In the genomic region with DNA sequence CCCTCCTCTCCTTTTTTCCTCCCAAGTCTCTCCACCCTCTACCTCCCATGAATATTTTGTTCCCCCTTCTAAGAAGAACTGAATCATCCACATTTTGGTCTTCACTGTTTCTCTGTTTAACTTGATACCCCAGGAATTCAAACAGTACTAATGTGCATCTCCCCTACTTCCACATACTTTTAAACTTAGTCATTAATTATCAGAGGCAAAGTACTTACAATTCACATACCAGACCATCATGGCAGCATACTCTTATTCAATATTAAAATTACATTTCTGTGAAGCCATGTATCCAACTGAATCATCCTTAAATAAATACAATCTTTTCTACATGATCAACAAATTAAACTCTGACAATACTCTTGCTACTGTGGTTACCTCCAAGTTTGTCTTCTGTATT, we compare ENCODE assay signal across 34 mouse cellular contexts.
"Had no signal": no experiment of that assay in that cellular context is flagged by ENCODE, and none has a peak within 500 bp of the region (broad histone marks: within the 10 kb centered on the region; RNA-seq: fewer than 3 reads in every experiment).

No protein-coding gene starts in this region.

- ATAC-seq: hindbrain, embryonic 16.5 days; hindbrain, postnatal 0 days; inflammation-experienced regulatory T-cells, adult 6 months; intestine, embryonic 15.5 days; intestine, embryonic 16.5 days; intestine, postnatal 0 days had no signal

- DNase-seq: heart, postnatal 10 days; heart, postnatal 14 days; heart, postnatal 36 days; heart, postnatal 4 days; kidney, adult 11 months; kidney, adult 2 months; kidney, adult 8-10 months; kidney, adult 9 months; kidney, postnatal 10 days; kidney, postnatal 14 days; kidney, postnatal 25 days; kidney, postnatal 36 days; kidney, postnatal 4 days; layer of hippocampus, adult 9-11 months; layer of hippocampus, postnatal 36 days had no signal

- H3K36me3 ChIP-seq: heart, embryonic 10.5 days; heart, embryonic 12.5 days; heart, embryonic 13.5 days; heart, embryonic 15.5 days; hindbrain, embryonic 10.5 days; hindbrain, embryonic 12.5 days; hindbrain, embryonic 13.5 days; hindbrain, embryonic 15.5 days; intestine, embryonic 15.5 days; kidney, embryonic 15.5 days had no signal

- H3K9ac ChIP-seq: heart, embryonic 12.5 days; heart, embryonic 13.5 days; heart, embryonic 15.5 days; hindbrain, embryonic 12.5 days; hindbrain, embryonic 13.5 days; hindbrain, embryonic 14.5 days; hindbrain, embryonic 15.5 days; intestine, embryonic 15.5 days; kidney, embryonic 15.5 days had no signal

- H3K27ac ChIP-seq: heart, embryonic 10.5 days; heart, embryonic 13.5 days; heart, embryonic 15.5 days; hindbrain, embryonic 10.5 days; hindbrain, embryonic 12.5 days; hindbrain, embryonic 13.5 days; hindbrain, embryonic 14.5 days; hindbrain, embryonic 15.5 days; hindbrain, postnatal 0 days; intestine, embryonic 15.5 days; kidney, embryonic 15.5 days; layer of hippocampus, adult 2 months; left cerebral cortex, adult 2 months had no signal

- H3K4me1 ChIP-seq: heart, embryonic 10.5 days; heart, embryonic 12.5 days; heart, embryonic 13.5 days; heart, embryonic 15.5 days; hindbrain, embryonic 10.5 days; hindbrain, embryonic 12.5 days; hindbrain, embryonic 13.5 days; hindbrain, embryonic 15.5 days; intestine, embryonic 15.5 days had no signal

- H3K4me3 ChIP-seq: heart, embryonic 10.5 days; heart, embryonic 12.5 days; heart, embryonic 13.5 days; heart, embryonic 15.5 days; hindbrain, embryonic 10.5 days; hindbrain, embryonic 12.5 days; hindbrain, embryonic 13.5 days; hindbrain, embryonic 15.5 days; intestine, embryonic 15.5 days; kidney, embryonic 15.5 days; layer of hippocampus, adult 2 months; left cerebral cortex, adult 2 months had no signal

- H3K9me3 ChIP-seq: heart, embryonic 10.5 days; heart, embryonic 13.5 days; heart, embryonic 15.5 days; hindbrain, embryonic 10.5 days; hindbrain, embryonic 12.5 days; hindbrain, embryonic 13.5 days; hindbrain, embryonic 15.5 days; intestine, embryonic 15.5 days; kidney, embryonic 15.5 days had no signal

- H3K4me2 ChIP-seq: heart, embryonic 11.5 days; heart, embryonic 12.5 days; heart, embryonic 13.5 days; heart, embryonic 15.5 days; hindbrain, embryonic 12.5 days; hindbrain, embryonic 13.5 days; hindbrain, embryonic 14.5 days; hindbrain, embryonic 15.5 days; intestine, embryonic 15.5 days; kidney, embryonic 15.5 days had no signal

- H3K27me3 ChIP-seq: heart, embryonic 12.5 days; heart, embryonic 13.5 days; heart, embryonic 15.5 days; hindbrain, embryonic 12.5 days; hindbrain, embryonic 13.5 days; hindbrain, embryonic 15.5 days; intestine, embryonic 15.5 days; kidney, embryonic 15.5 days had no signal
